Mouse (Mus musculus): ENCODE results near the gene Kdm6b.
A peak's percentile ranks its signal among the peaks of the same experiment; 100 is the strongest.

The Kdm6b gene

GRCm38 (mm10) chr11:69388680-69389079 lies 24.8 kb downstream of the Kdm6b start:
- DNase-seq (ENCODE audit: low read depth) = no peak

GRCm38 (mm10) chr11:69386758-69387157 lies 26.7 kb downstream of the Kdm6b start:
- no peak for DNase-seq (ENCODE audit: low read depth)

GRCm38 (mm10) chr11:69384979-69385378 lies 28.5 kb downstream of the Kdm6b start:
- no peak for DNase-seq (ENCODE audit: low read depth)

DNA sequence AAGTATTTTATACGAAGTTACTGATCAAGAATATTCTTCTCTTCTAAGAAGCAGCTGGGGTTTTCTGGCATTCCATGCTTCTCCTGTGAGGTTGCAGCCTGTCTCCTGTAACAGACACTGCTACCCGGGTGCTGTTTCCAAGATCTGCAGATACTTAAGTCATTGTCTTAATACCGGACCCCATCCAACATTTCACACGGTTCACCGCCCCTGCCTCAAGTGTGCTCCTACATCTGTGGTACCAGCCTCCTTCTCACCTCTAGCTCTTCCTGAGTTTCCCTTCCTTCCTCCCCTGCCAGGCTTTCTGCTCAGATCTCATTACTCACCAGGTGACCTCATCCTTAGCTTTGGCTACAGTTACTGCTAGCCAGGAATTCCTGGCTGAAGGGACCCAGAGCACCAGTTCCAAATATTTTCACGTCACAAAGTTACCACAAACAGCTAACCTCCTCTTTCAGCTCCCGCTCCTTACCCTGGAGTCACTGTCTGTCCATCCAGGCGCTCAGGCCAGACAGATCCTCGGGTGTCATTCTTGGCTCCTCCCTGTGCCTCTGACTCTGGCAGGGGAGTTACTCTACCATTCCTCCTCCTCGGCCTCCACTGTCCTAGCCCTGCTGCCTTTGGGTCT lies 30.9 kb downstream of the Kdm6b start:
- peak; percentile 85 for DNase-seq (ENCODE audit: low read depth)

DNA sequence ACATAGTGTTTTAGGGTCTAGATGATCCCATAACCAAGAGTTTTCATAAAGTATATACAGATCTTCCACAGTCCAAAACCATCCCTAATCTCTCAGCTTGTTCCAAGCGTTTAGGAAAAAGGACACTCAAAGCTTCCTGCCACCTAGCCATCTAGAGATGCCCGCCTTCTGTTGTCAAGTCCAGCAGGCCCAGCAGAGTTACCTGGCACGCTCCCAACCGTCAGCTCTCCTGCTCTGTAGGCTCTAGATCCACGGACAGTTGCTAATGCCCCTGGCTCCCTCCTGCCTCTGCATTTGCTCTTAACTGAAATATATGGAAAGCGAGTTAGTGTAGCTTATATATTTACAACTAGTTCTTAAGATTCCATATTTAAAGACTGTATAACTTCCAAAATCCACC lies 32.1 kb downstream of the Kdm6b start:
- no peak for DNase-seq (ENCODE audit: low read depth)

GRCm38 (mm10) chr11:69379600-69379999 lies 33.9 kb downstream of the Kdm6b start:
- no peak for DNase-seq (ENCODE audit: low read depth)

- DNase-seq (ENCODE audit: low read depth) = no peak
Measured at GRCm38 (mm10) chr11:69377766-69378165, 35.7 kb downstream of the Kdm6b start.

- no peak for DNase-seq (ENCODE audit: low read depth)
Measured at GRCm38 (mm10) chr11:69375646-69376045, 37.8 kb downstream of the Kdm6b start.

GRCm38 (mm10) chr11:69373223-69373965 lies 40.1 kb downstream of the Kdm6b start:
- DNase-seq (ENCODE audit: low read depth) = no peak

GRCm38 (mm10) chr11:69372780-69373170 lies 40.7 kb downstream of the Kdm6b start:
- DNase-seq (ENCODE audit: low read depth) = peak; percentile 46

- DNase-seq (ENCODE audit: low read depth) = no peak
Measured at GRCm38 (mm10) chr11:69372056-69372779, 41.3 kb downstream of the Kdm6b start.

GRCm38 (mm10) chr11:69371601-69372000 lies 41.9 kb downstream of the Kdm6b start:
- no peak for DNase-seq (ENCODE audit: low read depth)

DNA sequence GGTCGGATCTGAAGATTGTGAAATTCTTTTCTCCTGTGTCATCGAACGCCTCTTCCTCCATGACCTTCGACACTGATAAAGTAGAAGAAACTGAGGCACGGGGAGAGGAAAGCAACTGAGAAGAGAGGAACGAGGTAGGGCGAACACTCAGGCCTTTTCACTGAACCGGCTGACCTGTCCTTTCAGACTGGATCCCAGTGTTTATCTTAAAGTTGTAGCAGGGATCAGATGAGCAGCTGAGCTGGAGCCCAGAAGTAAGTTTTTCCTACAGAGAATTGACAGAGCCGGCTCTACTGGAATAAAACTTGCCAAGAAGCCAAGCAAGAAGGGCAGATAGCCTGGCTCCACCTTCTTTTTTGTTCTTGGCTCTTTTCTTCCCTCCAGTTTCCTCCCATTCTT lies 42.7 kb downstream of the Kdm6b start:
- DNase-seq (ENCODE audit: low read depth) = peak; percentile 44

DNA sequence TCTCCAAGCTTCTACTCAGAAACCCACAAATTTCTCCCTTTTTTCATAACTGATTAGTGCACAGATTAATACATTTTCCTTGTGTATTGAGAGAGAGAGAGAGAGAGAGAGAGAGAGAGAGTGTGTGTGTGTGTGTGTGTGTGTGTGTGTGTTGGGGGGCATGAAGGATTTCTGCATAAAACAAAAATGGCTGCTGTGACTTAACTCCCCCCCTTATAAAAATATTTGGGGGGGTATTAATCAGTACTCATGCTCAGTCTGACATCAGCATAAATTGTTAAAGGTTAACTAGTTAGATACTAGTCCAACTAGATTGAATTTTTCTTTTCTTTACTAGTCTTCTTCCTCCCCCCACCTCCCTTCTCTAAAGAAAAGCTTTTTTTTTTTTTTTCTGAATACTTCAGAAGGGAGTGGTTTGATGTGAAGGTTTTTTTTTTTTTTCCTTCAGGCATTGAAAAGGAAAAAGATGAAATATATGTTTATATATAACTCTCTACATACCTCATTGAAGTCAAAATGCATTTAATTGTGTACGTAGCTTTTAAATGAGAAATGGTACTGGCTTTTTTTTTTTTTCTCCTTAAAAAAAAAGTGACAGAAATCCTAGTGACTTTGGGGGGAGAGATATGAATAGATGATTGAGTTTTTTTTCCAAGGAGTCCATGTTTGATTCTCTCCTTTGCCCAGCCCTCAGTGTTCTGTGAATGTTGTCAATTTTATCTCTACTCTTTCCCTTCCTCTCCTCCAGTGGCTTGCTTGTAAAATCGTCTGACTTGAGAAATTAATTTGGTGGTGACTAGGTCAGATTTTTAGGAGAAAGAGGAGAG lies 43.3 kb downstream of the Kdm6b start:
- peak; percentile 46 for DNase-seq (ENCODE audit: low read depth)

DNA sequence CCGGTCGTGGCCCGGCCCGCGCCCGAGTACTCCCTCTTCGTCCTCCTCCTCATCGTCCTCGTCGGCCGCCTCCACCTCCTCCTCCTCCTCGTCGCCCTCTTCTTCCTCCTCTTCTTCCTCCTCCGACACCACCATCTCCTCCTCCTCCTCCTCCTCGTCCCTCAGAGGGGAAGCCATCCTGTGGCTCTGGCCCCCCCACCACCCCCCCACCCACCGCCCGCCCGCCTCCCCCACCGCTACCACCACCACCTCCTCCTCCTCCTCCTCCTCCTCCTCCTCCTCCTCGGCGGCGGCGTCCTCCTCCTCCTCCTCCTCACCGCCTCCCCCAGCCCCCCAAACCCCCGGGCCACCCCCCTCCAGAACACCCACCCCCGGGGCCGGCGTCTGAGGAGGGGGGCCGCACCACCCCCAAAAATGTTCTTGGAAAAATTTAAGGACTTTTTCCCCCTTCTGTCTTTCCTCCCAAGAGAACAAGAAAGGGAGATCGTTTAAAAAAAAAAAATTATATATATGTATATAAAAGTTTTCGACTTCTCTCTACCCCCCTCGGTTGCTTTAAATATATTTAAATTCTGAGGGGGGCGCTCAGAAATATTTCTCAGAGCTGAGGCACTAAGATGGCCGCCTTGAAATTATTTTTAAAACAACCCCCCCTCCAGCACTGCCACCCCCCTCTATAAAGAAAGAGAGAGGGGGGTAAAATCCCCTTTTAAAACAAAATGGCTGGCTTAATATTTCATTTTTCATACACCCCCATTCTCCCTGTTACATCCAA lies 44.1 kb downstream of the Kdm6b start, which contains the start of gene Chd3:
TSS of gene Chd3 (minus strand) at position 192 of the 775 bp plus-strand sequence.
- no peak for DNase-seq (ENCODE audit: low read depth)

DNA sequence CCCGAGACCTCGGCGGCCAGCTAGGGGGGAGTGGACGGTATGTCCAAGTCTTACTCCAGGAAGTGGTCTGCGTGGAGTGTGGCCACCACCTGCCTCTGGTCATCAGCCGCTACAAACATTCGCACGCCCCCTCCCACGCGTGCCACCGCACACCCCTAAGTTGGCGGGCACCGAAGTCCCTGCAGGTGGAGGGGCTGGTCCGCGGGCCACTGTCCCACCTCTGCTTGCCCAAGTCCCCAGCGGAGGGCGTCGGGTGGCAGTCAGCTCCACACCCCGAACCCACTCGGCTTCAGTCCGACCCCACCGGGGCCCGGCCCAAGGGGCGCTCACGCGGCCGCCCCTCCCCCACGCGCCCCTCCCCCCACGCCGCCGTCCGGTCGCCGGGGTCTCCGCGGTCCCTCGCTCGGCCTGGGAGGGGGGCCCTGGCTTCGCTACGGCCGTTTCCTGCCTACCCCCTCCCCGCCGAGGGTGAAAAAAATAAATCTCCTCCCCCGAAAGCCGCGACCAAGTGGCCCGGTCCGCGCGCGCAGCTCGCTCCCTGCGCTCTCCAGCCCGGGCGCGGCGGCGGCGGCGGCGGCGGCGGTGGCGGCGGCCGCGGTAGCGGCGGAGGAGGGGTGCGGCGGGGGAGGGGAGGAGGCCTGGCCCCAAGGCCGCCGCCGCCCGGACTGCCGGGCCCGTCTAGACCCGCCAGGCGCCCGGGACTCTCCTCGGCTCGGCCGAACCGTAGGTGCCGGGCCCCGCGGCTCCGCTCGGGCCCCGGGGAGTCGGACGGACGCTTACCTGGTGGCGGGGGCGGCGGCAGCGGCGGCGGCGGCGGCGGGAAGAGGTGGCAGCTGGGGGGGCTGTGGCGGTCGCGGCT lies 44.9 kb downstream of the Kdm6b start:
- DNase-seq (ENCODE audit: low read depth) = peak; percentile 67

GRCm38 (mm10) chr11:69367616-69368355 lies 45.7 kb downstream of the Kdm6b start:
- no peak for DNase-seq (ENCODE audit: low read depth)

- peak; percentile 44 for DNase-seq (ENCODE audit: low read depth)
Measured at GRCm38 (mm10) chr11:69366855-69367615, 46.4 kb downstream of the Kdm6b start.
